Mouse (Mus musculus): Measurements from ENCODE around the gene Hdgfl2. TPM values are rescaled to one million over a fixed set of nuclear protein-coding genes. Genes with fewer than 3 reads are reported as not detected.
A peak's percentile ranks its signal among the peaks of the same experiment; 100 is the strongest.

Gene Hdgfl2
- 93.5 and 279 TPM in 2 replicates for polyA plus RNA-seq (2012; ENCODE audit: insufficient read depth, low replicate concordance)

DNA sequence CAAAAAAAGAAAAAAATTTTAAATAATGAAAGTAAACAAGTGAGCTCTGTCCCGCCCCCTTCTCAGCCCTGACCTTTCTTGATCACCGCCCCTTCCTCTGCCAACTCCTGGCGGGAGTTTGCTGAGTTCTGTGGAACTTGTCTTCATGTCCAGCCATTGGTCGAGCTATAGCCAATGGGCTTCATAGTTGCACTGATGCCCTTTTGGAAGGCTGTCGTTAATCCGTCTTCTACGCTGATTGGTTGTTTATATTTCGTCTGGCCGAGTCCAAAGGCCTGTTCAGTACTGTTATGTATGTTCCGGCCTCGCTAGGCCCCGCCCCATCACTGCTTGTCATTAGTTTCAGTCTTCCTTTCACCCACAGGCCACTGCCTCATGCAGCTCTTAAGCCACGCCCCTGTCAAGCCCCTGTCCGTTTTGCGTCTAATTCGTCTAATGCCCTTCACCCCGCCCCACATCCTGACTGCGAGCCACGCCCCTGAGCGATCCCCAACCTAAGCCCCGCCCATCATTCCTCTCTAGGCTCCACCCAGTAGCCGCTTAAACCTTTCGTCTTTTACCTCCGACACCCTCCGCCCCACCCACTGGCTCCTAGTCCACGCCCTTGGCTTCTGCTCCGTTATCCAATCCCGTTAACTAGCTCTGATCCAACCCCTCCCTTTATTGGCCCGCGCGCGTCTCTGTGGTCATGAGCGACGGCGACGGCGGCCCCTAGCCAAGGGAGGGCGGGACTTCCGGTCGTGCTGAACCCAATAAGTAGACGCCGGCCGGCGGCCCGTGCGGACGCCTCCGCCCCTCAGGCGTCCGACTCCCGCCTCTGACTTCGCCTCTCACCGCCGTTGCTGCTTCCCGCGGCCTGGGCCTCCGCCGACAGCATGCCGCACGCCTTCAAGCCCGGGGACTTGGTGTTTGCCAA is at the start of gene Hdgfl2:
Gene Hdgfl2 (plus strand): TSS at position 755 of the 916 bp plus-strand sequence.
- no peaks in the 10 kb centered on the region for H3K9me3 ChIP-seq
- H3K36me3 ChIP-seq (replicated peaks; ENCODE audit: low read length), result peaks cover 29% of the 10 kb centered on the region
- H3K27me3 ChIP-seq (replicated peaks), result no peaks in the 10 kb centered on the region
- no peak for TF ChIP-seq FLI1 (IDR thresholded peaks at IDR 0.05; ENCODE audit: low read length)
- H3K4me1 ChIP-seq, result peaks cover 60% of the 10 kb centered on the region
- H3K4me3 ChIP-seq (replicated peaks), result peak within 1 kb of the TSS; percentile 93

DNA sequence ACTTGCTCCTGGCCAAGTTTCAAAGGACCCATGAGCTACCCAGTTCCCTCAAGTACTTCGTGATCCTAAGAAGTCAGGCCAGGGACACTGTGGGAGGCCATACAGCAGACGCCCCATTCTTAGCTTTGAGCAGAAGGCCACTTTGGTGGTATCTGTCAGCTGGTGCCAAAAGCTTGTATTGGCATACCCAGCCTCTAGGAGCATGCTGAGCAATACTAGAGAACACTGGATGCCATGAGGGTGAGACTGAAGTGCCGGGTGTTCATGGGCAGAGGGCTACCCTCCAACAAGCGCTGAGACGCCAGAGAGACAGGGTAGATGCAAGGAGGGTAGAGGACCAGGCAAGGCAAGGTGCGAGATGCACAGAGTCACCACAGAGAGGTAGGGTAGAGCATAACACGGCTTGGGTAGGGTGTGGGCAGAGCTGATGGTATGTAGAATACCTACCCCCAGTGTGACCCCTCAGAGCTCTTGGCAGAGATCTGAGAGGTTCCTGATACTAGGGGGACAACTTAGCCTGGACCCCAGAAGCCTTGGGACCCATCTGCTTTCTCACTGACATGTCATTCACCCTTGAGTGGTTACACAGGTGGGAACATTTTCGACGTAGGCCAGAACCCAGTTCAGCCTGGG is 49.1 kb upstream of the Hdgfl2 start:
- Histone ChIP-seq H3K27me3 (replicated peaks) (no peaks in the 10 kb centered on the region), H3K9me3 (no peaks in the 10 kb centered on the region), H3K36me3 (replicated peaks; ENCODE audit: low read length) (peaks cover 90% of the 10 kb centered on the region), H3K4me1 (peaks cover 100% of the 10 kb centered on the region), H3K4me3 (replicated peaks) (peak overlapping the region; percentile 90)
- TF ChIP-seq GATA1 (IDR thresholded peaks at IDR 0.05; ENCODE audit: borderline replicate concordance, low read length) (no peak), FLI1 (IDR thresholded peaks at IDR 0.05; ENCODE audit: low read length) (no peak)

DNA sequence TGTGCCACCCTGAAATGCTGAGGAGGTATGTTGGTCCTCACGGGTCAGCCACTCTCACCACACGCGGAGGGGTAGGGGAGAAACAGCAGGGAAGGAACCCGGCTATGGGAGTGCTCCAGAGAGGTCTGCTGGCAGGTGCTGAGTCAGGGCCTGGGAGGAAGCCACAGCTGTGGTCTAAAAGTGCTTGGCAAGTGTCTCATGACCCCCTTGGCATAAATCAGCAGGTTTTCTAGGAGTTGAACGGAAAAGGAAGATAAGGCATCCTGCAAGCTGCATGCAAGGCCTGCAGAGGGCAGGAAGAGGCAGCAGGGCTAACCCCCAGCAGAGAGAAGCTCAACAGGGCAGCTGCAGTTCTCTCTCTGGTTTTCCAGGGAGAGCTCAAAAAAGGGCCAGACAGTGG is 48.5 kb upstream of the Hdgfl2 start:
- Histone ChIP-seq H3K36me3 (replicated peaks; ENCODE audit: low read length) (peaks cover 85% of the 10 kb centered on the region), H3K4me3 (replicated peaks) (peak overlapping the region; percentile 90), H3K27me3 (replicated peaks) (no peaks in the 10 kb centered on the region), H3K4me1 (peaks cover 94% of the 10 kb centered on the region), H3K9me3 (no peaks in the 10 kb centered on the region)
- no peak; the same call in 2 of the 3 replicates for TF ChIP-seq GATA1 (IDR thresholded peaks at IDR 0.05; ENCODE audit: borderline replicate concordance, low read length)
- TF ChIP-seq FLI1 (IDR thresholded peaks at IDR 0.05; ENCODE audit: low read length), result no peak

DNA sequence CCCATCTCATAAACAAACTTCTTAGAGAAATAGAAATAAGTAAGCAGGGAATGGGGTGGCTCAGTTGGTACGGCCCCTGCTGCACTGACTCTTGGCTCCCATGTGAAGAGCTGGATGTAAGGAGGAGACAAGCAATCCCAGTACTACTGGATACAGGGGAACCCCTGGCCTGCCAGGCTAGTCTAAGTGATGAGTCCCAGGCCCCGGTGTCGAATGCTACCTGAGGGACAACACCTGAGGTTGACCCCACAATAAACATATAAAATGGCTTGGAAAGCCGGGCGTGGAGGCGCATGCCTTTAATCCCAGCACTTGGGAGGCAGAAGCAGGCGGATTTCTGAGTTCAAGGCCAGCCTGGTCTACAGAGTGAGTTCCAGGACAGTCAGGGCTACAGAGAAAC is 48.0 kb upstream of the Hdgfl2 start:
- Histone ChIP-seq H3K4me3 (replicated peaks) (peak overlapping the region; percentile 90), H3K36me3 (replicated peaks; ENCODE audit: low read length) (peaks cover 80% of the 10 kb centered on the region), H3K4me1 (peaks cover 89% of the 10 kb centered on the region), H3K27me3 (replicated peaks) (no peaks in the 10 kb centered on the region), H3K9me3 (no peaks in the 10 kb centered on the region)
- no peak for TF ChIP-seq GATA1 (IDR thresholded peaks at IDR 0.05; ENCODE audit: borderline replicate concordance, low read length)
- TF ChIP-seq FLI1 (IDR thresholded peaks at IDR 0.05; ENCODE audit: low read length), result no peak

DNA sequence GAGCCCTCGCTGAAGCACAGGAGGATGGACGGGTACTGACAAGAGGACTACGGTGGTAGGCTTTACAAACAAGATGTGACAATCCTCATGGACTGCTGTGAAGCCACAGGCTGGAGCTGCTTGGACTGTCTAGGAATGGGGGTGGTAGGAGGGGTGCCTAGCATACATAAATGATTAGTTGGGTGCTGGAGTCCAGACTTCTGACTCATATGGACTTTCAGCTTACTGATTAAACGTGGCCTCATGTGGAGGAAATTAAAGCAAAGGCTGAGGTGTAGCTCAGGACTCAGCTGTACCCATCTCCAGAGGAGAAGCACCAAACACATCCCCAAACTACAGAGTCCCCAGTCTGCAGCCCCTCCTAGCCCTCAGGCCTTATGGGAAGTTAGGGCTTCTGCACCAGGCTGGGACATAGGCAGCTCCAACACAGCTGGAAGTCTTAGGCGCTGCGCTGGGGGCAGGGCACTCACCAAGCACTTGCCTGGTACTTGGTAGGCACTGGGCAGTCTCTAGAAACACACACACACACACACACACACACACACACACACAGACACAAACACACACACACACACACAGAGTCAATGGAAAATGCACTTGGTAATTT is 47.2 kb upstream of the Hdgfl2 start:
- H3K4me3 ChIP-seq (replicated peaks), result peak overlapping the region; percentile 86
- no peaks in the 10 kb centered on the region for H3K9me3 ChIP-seq
- no peaks in the 10 kb centered on the region for H3K27me3 ChIP-seq (replicated peaks)
- H3K4me1 ChIP-seq, result peaks cover 87% of the 10 kb centered on the region
- peaks cover 72% of the 10 kb centered on the region for H3K36me3 ChIP-seq (replicated peaks; ENCODE audit: low read length)
- TF ChIP-seq GATA1 (IDR thresholded peaks at IDR 0.05; ENCODE audit: borderline replicate concordance, low read length) (no peak), FLI1 (IDR thresholded peaks at IDR 0.05; ENCODE audit: low read length) (no peak)

DNA sequence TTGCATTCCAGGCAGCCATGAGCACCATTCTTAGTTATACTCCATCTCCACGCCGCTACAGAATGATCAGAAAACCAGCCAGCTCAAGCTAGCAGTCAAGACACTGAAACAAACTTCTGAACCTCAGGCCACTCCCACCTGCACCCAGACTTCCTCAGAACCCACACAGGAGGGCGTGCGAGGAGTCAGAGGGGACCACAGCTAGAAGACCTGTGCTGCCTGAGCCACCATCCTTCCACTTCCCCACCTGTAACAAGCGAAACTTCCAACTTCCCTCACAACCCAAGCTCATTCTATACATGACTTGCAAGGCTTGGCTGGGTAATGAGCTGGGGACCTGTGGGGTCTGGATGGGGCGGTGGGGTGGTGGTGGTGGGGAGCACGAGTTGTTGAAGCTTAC is 46.6 kb upstream of the Hdgfl2 start:
- Histone ChIP-seq H3K36me3 (replicated peaks; ENCODE audit: low read length) (peaks cover 66% of the 10 kb centered on the region), H3K4me1 (peaks cover 85% of the 10 kb centered on the region), H3K9me3 (no peaks in the 10 kb centered on the region), H3K4me3 (replicated peaks) (peak overlapping the region; percentile 86), H3K27me3 (replicated peaks) (no peaks in the 10 kb centered on the region)
- TF ChIP-seq GATA1 (IDR thresholded peaks at IDR 0.05; ENCODE audit: borderline replicate concordance, low read length) (no peak), FLI1 (IDR thresholded peaks at IDR 0.05; ENCODE audit: low read length) (no peak)

DNA sequence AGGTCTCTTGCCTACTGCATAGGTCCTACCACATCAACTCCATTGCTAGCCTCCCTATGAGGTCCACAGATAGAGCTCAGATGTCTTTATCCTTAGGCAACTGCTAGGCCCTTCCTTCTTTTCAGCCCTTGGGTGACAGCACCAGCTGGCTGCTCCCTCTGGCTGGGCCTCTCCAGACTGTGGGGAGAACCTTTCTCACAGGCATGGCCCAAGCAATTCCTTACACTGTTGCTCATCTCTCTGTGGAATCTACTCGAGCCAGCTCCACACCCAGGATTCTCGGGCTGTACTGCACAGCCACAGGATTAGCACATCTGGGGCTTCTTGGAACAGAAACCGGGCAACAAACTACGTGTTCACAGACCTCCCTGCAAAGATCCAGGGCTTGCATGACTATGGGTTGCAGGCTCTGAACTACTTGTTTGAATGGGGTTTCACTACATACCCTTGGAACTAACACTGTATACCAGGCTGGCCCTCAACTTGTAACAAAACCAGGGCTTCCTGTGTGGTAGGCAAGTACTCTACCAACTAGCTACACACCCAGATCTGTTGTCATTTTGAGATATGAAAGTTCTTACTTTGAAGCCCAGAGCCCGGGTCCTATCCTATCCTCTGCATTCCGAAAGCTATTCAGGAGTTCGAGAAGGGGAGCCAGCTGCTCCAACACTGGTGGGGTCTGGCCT is 45.3 kb upstream of the Hdgfl2 start:
- H3K4me1 ChIP-seq, result peaks cover 80% of the 10 kb centered on the region
- H3K4me3 ChIP-seq (replicated peaks), result peak overlapping the region; percentile 99
- H3K9me3 ChIP-seq, result no peaks in the 10 kb centered on the region
- no peak for TF ChIP-seq FLI1 (IDR thresholded peaks at IDR 0.05; ENCODE audit: low read length)
- H3K27me3 ChIP-seq (replicated peaks), result no peaks in the 10 kb centered on the region
- peaks cover 53% of the 10 kb centered on the region for H3K36me3 ChIP-seq (replicated peaks; ENCODE audit: low read length)

DNA sequence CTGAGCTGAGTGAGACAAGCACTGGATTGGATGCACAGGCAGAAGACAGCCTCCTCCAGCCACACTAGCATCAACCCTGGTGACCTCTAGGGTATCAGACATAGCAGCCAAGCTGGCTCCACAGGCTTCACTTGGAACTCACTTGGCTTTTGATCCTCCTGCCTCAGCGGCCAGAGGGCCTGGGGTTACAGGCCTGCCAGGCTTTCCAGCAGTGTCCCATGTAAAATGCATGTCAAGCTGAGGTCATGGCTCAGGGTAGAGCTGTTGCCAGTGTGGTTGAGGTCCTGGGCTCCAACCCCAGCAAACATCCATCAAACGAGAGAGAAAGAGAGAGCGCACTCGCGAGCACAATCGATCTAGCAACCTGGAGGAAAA is 44.7 kb upstream of the Hdgfl2 start:
- TF ChIP-seq FLI1 (IDR thresholded peaks at IDR 0.05; ENCODE audit: low read length) (no peak), GATA1 (IDR thresholded peaks at IDR 0.05; ENCODE audit: borderline replicate concordance, low read length) (no peak)
- H3K4me3 ChIP-seq (replicated peaks), result peak overlapping the region; percentile 99
- peaks cover 47% of the 10 kb centered on the region for H3K36me3 ChIP-seq (replicated peaks; ENCODE audit: low read length)
- peaks cover 75% of the 10 kb centered on the region for H3K4me1 ChIP-seq
- H3K9me3 ChIP-seq, result no peaks in the 10 kb centered on the region
- no peaks in the 10 kb centered on the region for H3K27me3 ChIP-seq (replicated peaks)

DNA sequence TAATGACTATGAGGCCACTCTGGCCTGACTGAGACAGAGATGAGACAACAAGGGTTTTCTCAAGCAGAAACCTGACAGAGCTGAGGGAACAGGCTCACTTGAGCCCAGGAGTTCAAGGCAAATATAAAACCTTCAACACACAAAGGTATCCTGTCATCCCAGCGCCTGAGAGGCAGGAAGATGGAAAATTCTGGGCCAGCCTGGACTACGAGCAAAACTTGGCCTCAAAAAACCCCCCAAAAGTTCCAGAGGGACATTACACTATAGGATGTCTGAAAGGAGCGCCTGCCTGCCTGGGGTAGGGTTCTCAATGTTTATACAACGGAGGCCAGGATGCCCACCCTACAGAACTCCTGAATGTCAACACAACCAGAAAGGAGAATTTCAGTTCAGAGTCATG is 44.2 kb upstream of the Hdgfl2 start:
- TF ChIP-seq GATA1 (IDR thresholded peaks at IDR 0.05; ENCODE audit: borderline replicate concordance, low read length), result no peak
- no peak for TF ChIP-seq FLI1 (IDR thresholded peaks at IDR 0.05; ENCODE audit: low read length)
- Histone ChIP-seq H3K36me3 (replicated peaks; ENCODE audit: low read length) (peaks cover 44% of the 10 kb centered on the region), H3K4me3 (replicated peaks) (peak overlapping the region; percentile 99), H3K9me3 (no peaks in the 10 kb centered on the region), H3K4me1 (peaks cover 70% of the 10 kb centered on the region), H3K27me3 (replicated peaks) (no peaks in the 10 kb centered on the region)
